Mouse (Mus musculus) testis, adult 2 months (tissue): ENCODE results near the gene Prss43. TPM values are rescaled to one million over a fixed set of nuclear protein-coding genes. Genes with fewer than 3 reads are reported as not detected.
A peak's percentile ranks its signal among the peaks of the same experiment; 100 is the strongest.

Experiments used
- H3K27ac ChIP-seq: fragments of 200-500 bp; 2 replicates; pipeline ENCODE4 v1.5.1; 2012; ENCODE audit warnings: low read depth, low read length; ENCODE audit not compliant: control insufficient read depth, insufficient read depth
- H3K27me3 ChIP-seq: fragments of 200-500 bp; 2 replicates; pipeline ENCODE4 v1.6.1; 2012; ENCODE audit warnings: mild to moderate bottlenecking, low read length, moderate library complexity; ENCODE audit not compliant: control insufficient read depth, insufficient read depth
- H3K36me3 ChIP-seq: fragments of 200-500 bp; 2 replicates; pipeline ENCODE4 v1.6.1; 2012; ENCODE audit warnings: mild to moderate bottlenecking, low read length; ENCODE audit not compliant: control insufficient read depth, insufficient read depth
- H3K4me1 ChIP-seq: fragments of 200-500 bp; 2 replicates; pipeline ENCODE4 v1.6.1; 2012; ENCODE audit warnings: low read length; ENCODE audit not compliant: control insufficient read depth, insufficient read depth
- H3K4me3 ChIP-seq: fragments of 200-500 bp; 2 replicates; pipeline ENCODE4 v1.5.1; 2012; ENCODE audit warnings: low read depth, mild to moderate bottlenecking, low read length, moderate library complexity, mixed read lengths; ENCODE audit not compliant: control insufficient read depth
- CTCF ChIP-seq: fragments of 200-500 bp; IDR thresholded peaks from 2 replicates; pipeline ENCODE4 v1.5.1; 2012; ENCODE audit warnings: low read depth, mild to moderate bottlenecking, inconsistent platforms, low read length, moderate library complexity; ENCODE audit not compliant: control insufficient read depth, insufficient read depth, insufficient replicate concordance
- POLR2A ChIP-seq: fragments of 200-500 bp; IDR thresholded peaks from 2 replicates; pipeline ENCODE4 v1.6.1; 2012; ENCODE audit warnings: low read depth, mild to moderate bottlenecking, inconsistent platforms, low read length, moderate library complexity; ENCODE audit not compliant: control insufficient read depth
- polyA plus RNA-seq: library from polyadenylated mRNA; depleted of rRNA; stranded (reverse); fragments of >200 nt; gene quantifications from 2 replicates; pipeline ENCODE4 v1.2.3, GENCODE M21; 2012; rRNA removed

The Prss43 gene
- polyA plus RNA-seq, 1 experiment, result 30.5 TPM

- Histone ChIP-seq H3K27ac (peak overlapping the region; percentile 66), H3K36me3 (no peaks in the 10 kb centered on the region), H3K4me1 (peaks cover 37% of the 10 kb centered on the region), H3K4me3 (no peak overlapping the region), H3K27me3 (no peaks in the 10 kb centered on the region)
- TF ChIP-seq CTCF, result no peak
- no peak for TF ChIP-seq POLR2A
Observed at GRCm38 (mm10) chr9:110877353-110877752, 50.9 kb downstream of the Prss43 start.

DNA sequence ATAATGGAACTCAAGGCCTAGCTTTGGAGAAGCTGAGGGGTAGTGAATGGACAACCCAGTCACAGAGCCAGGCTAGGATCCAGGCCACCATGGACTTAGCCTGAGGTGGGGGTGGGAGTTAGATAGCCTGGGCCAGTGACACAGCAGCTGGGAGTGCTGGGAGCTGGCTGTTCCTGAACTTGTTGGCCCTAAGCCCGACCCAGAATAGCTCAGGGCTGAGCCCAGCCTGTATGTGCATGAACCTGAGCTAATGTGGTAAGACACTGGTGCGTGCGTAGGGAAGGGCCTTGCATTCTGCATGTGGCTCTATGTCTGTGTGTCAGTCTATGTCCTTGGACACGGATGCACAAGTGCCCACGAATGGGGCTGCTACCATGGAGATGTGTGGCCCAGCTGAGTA, 51.4 kb downstream of the Prss43 start:
- peak; percentile 38; the same call in 1 of the 2 replicates for TF ChIP-seq POLR2A
- no peak for TF ChIP-seq CTCF
- Histone ChIP-seq H3K4me1 (peaks cover 37% of the 10 kb centered on the region), H3K27me3 (no peaks in the 10 kb centered on the region), H3K27ac (peak overlapping the region; percentile 81), H3K36me3 (no peaks in the 10 kb centered on the region), H3K4me3 (no peak overlapping the region)

DNA sequence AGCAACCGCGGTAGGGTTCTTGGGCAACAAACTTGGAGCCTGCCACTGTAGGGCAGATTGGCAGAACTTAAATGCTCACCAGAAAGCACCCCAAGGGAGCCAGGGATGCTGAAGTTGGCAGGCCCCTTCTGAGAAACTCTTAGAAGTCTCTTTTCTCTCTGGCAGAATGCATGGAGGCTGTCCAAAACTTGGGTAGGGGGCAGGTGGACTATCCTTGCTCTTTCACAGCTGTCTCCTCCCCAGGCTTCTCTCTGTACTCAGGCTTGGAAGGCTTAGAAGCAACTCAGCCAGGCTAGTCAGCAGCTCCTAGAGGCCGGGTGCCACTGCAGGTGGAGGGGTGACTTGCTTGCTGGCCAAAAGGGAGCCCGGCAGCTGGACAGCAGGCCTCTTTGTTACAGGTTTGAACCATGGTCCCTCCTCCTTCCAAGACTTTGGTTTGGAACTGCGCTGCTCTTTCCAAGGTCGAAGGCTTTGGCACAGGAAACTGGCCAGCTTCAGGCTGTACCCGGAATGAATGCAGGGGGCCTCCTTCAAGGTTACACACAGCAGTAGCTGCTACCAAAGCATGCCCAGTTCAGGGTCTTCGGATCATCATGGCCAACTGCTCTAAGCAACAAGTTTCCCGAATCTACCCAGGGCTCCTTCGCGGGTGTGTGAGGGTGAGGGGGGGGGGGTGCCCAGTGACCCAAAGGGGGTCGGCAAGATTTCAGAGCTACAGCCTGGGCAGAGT, 52.9 kb downstream of the Prss43 start, which contains the start of gene Als2cl:
Gene Als2cl, plus strand, starts transcription at position 680 of the 730 bp plus-strand sequence.
- Histone ChIP-seq H3K27ac (peak within 1 kb of the TSS; percentile 88), H3K27me3 (no peaks in the 10 kb centered on the region), H3K36me3 (no peaks in the 10 kb centered on the region), H3K4me3 (peak within 1 kb of the TSS; percentile 83), H3K4me1 (peaks cover 27% of the 10 kb centered on the region)
- no peak for TF ChIP-seq POLR2A
- no peak for TF ChIP-seq CTCF

- no peaks in the 10 kb centered on the region for H3K36me3 ChIP-seq
- H3K27me3 ChIP-seq, result no peaks in the 10 kb centered on the region
- H3K27ac ChIP-seq, result peak within 1 kb of the TSS; percentile 88
- TF ChIP-seq POLR2A (peak; percentile 52), CTCF (no peak)
- H3K4me1 ChIP-seq, result peaks cover 24% of the 10 kb centered on the region
- peak within 1 kb of the TSS; percentile 83 for H3K4me3 ChIP-seq
Observed at GRCm38 (mm10) chr9:110879998-110880561, 53.6 kb downstream of the Prss43 start, which contains the start of gene Tmie. Gene Tmie, minus strand, starts transcription at chr9:110880113.

DNA sequence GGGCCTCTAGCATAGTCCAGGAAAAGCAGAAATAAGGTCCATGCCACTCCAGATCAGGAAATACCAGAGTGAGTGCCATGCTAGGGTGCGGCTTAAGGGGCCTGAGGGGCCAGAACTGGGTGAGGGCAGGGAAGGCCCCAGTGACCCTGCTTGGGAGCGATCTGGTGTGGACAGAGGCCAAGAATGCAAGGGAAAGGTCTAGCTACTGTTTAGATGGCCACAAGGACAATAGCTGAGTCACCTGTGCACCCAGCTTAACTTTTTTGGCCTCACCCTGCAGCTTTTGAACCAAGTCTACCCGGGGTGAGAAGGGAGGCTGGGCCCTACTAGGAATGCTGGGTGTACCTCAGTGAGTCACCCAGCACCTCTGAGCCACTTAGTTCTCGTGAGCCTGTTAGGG, 54.3 kb downstream of the Prss43 start:
- Histone ChIP-seq H3K4me1 (peaks cover 24% of the 10 kb centered on the region), H3K36me3 (no peaks in the 10 kb centered on the region), H3K27me3 (no peaks in the 10 kb centered on the region), H3K27ac (no peak overlapping the region; the same call in 1 of the 2 replicates), H3K4me3 (peak overlapping the region; percentile 83)
- TF ChIP-seq POLR2A, result no peak
- TF ChIP-seq CTCF, result no peak

Other genes with a start within 250 kb of the Prss43 start
- gene Nradd, start 202.2 kb upstream of the Prss43 start, polyA plus RNA-seq, result 12.2 and 13.2 TPM in 2 replicates
- gene Nbeal2, start 172.5 kb upstream of the Prss43 start, polyA plus RNA-seq, result 5.4 and 6.1 TPM in 2 replicates
- gene Ccdc12, start 170.2 kb upstream of the Prss43 start, polyA plus RNA-seq, result 76.5 and 78.9 TPM in 2 replicates
- 0.90 TPM in 2 replicates for gene Myl3, start 84.8 kb upstream of the Prss43 start, polyA plus RNA-seq
- gene Pth1r, start 79.5 kb upstream of the Prss43 start, polyA plus RNA-seq, result 2.8 and 2.9 TPM in 2 replicates
- gene Prss42, start 28.5 kb upstream of the Prss43 start, polyA plus RNA-seq, result 68.5 and 85.7 TPM in 2 replicates
- gene Prss44, start 12.7 kb upstream of the Prss43 start, polyA plus RNA-seq, result 28.9 and 30.6 TPM in 2 replicates
- gene Prss45, start 7.9 kb downstream of the Prss43 start, polyA plus RNA-seq, result 66.2 and 67.9 TPM in 2 replicates
- 130 and 134 TPM in 2 replicates for gene Prss46, start 17.8 kb downstream of the Prss43 start, polyA plus RNA-seq
- 52.9 and 82.3 TPM in 2 replicates for gene Prss50, start 31.3 kb downstream of the Prss43 start, polyA plus RNA-seq
- 4.1 and 4.8 TPM in 2 replicates for gene Als2cl, start 53.2 kb downstream of the Prss43 start, polyA plus RNA-seq
- gene Tmie, start 53.4 kb downstream of the Prss43 start, polyA plus RNA-seq, result 0.96 and 1.8 TPM in 2 replicates
- gene Fam240a, start 90.2 kb downstream of the Prss43 start, polyA plus RNA-seq, result not detected in 2 replicates
- 0.23 and 0.28 TPM in 2 replicates for gene Tdgf1, start 119.5 kb downstream of the Prss43 start, polyA plus RNA-seq
- gene Lrrc2, start 124.9 kb downstream of the Prss43 start, polyA plus RNA-seq, result 0.23 and 0.25 TPM in 2 replicates
- 0.59 and 0.75 TPM in 2 replicates for gene Rtp3, start 163.9 kb downstream of the Prss43 start, polyA plus RNA-seq
- gene Ltf, start 192.6 kb downstream of the Prss43 start, polyA plus RNA-seq, result 14.0 TPM in 1 of 2 replicates, not detected in the other
- gene Ccrl2, start 230.8 kb downstream of the Prss43 start, polyA plus RNA-seq, result 0.78 and 0.81 TPM in 2 replicates